Mouse (Mus musculus): ENCODE data around the gene Cryzl1. TPM values are rescaled to one million over a fixed set of nuclear protein-coding genes. Genes with fewer than 3 reads are reported as not detected.

Gene Cryzl1
- polyA plus RNA-seq, 1 experiment from 2014 or later = 36.3 TPM

GRCm38 (mm10) chr16:91663795-91664194 is 65.0 kb downstream of the Cryzl1 start:
- H3K4me2 ChIP-seq (replicated peaks; ENCODE audit: low read depth) = no peak overlapping the region
- ATAC-seq = no peak
- no peak for TF ChIP-seq CTCF (IDR thresholded peaks at IDR 0.05; ENCODE audit: low read depth)
- no peak overlapping the region for H3K27ac ChIP-seq (ENCODE audit: low read depth, low read length)
- no peak overlapping the region for H3K9ac ChIP-seq (ENCODE audit: low read depth, low read length)
- H3K4me3 ChIP-seq (ENCODE audit: low read depth, low read length) = no peak overlapping the region
- no peaks in the 10 kb centered on the region for H3K9me3 ChIP-seq (ENCODE audit: control insufficient read depth)
- no peaks in the 10 kb centered on the region for H3K4me1 ChIP-seq (replicated peaks; ENCODE audit: control insufficient read depth, insufficient read depth, low read length)
- H3K27me3 ChIP-seq (replicated peaks; ENCODE audit: control insufficient read depth, insufficient read depth, low read length) = no peaks in the 10 kb centered on the region
- peaks cover 82% of the 10 kb centered on the region for H3K36me3 ChIP-seq (ENCODE audit: control insufficient read depth, insufficient read depth)
- WGBS = 94% methylated on average over 3 of the region's 3 CpGs

DNA sequence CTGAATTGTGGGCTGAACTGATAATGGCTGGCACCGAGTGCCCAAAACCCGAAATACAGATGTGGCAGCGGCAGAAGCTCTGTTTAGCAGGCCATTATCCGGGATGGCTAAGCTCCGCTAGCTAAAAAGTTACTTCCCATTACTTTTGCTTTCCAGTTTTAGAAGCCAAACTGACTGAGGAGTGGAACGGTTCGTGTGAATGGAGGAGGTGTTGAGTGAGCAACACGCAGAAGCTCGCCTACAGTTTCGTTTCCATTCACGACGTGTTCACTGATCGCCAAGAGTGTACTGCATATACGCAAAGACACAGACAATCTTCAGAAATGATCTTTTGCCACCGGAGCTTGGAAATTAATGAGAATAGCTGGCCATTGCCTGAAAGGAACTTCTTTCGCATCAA is 66.4 kb downstream of the Cryzl1 start:
- Histone ChIP-seq H3K27ac (ENCODE audit: low read depth, low read length) (no peak overlapping the region), H3K4me1 (replicated peaks; ENCODE audit: control insufficient read depth, insufficient read depth, low read length) (no peaks in the 10 kb centered on the region), H3K27me3 (replicated peaks; ENCODE audit: control insufficient read depth, insufficient read depth, low read length) (no peaks in the 10 kb centered on the region), H3K9ac (ENCODE audit: low read depth, low read length) (no peak overlapping the region), H3K9me3 (ENCODE audit: control insufficient read depth) (no peaks in the 10 kb centered on the region), H3K4me3 (ENCODE audit: low read depth, low read length) (no peak overlapping the region), H3K4me2 (replicated peaks; ENCODE audit: low read depth) (no peak overlapping the region), H3K36me3 (ENCODE audit: control insufficient read depth, insufficient read depth) (peaks cover 91% of the 10 kb centered on the region)
- WGBS = 93% methylated on average over 16 of the region's 16 CpGs
- TF ChIP-seq CTCF (IDR thresholded peaks at IDR 0.05; ENCODE audit: low read depth) = no peak
- no peak for ATAC-seq

- Histone ChIP-seq H3K9ac (ENCODE audit: low read depth, low read length) (no peak overlapping the region), H3K4me3 (ENCODE audit: low read depth, low read length) (no peak overlapping the region), H3K4me1 (replicated peaks; ENCODE audit: control insufficient read depth, insufficient read depth, low read length) (no peaks in the 10 kb centered on the region), H3K36me3 (ENCODE audit: control insufficient read depth, insufficient read depth) (peaks cover 94% of the 10 kb centered on the region), H3K4me2 (replicated peaks; ENCODE audit: low read depth) (no peak overlapping the region), H3K27me3 (replicated peaks; ENCODE audit: control insufficient read depth, insufficient read depth, low read length) (no peaks in the 10 kb centered on the region), H3K9me3 (ENCODE audit: control insufficient read depth) (no peaks in the 10 kb centered on the region), H3K27ac (ENCODE audit: low read depth, low read length) (no peak overlapping the region; the same call in 1 of the 2 replicates)
- TF ChIP-seq CTCF (IDR thresholded peaks at IDR 0.05; ENCODE audit: low read depth) = no peak
- WGBS = 57% methylated on average over 1 of the region's 1 CpGs
- no peak for ATAC-seq
Observed at GRCm38 (mm10) chr16:91661397-91661796, 67.4 kb downstream of the Cryzl1 start.

DNA sequence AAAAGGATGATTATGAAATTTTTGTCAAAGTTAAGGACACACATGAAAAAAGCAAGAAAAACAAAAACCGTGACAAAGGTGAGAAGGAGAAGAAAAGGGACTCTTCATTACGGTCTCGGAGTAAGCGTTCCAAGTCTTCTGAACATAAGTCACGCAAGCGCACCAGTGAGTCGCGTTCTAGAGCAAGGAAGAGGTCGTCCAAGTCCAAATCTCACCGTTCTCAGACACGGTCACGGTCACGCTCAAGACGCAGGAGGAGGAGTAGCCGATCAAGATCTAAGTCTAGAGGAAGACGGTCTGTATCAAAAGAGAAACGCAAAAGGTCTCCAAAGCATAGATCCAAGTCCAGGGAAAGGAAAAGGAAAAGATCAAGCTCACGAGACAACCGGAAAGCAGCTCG is 69.0 kb downstream of the Cryzl1 start:
- Histone ChIP-seq H3K4me1 (replicated peaks; ENCODE audit: control insufficient read depth, insufficient read depth, low read length) (no peaks in the 10 kb centered on the region), H3K27me3 (replicated peaks; ENCODE audit: control insufficient read depth, insufficient read depth, low read length) (no peaks in the 10 kb centered on the region), H3K9ac (ENCODE audit: low read depth, low read length) (no peak overlapping the region), H3K4me3 (ENCODE audit: low read depth, low read length) (no peak overlapping the region), H3K9me3 (ENCODE audit: control insufficient read depth) (no peaks in the 10 kb centered on the region), H3K4me2 (replicated peaks; ENCODE audit: low read depth) (no peak overlapping the region), H3K27ac (ENCODE audit: low read depth, low read length) (0 out of 2 replicates have a peak overlapping the region, but pooled peaks have one; percentile 4), H3K36me3 (ENCODE audit: control insufficient read depth, insufficient read depth) (peaks cover 94% of the 10 kb centered on the region)
- WGBS = 98% methylated on average over 20 of the region's 20 CpGs
- ATAC-seq = no peak
- TF ChIP-seq CTCF (IDR thresholded peaks at IDR 0.05; ENCODE audit: low read depth) = no peak

DNA sequence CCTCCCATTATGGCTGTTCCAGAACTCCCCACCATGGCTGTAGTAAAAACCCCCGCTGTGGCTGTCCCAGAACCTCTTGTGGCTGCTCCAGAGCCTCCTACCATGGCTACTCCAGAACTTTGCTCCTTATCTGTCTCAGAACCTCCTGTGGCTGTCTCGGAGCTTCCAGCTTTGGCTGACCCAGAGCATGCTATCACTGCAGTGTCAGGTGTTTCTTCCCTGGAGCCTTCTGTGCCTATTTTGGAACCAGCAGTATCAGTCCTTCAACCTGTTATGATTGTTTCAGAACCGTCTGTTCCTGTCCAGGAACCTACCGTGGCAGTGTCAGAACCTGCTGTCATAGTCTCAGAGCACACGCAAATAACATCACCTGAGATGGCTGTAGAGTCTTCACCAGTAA is 70.3 kb downstream of the Cryzl1 start:
- Histone ChIP-seq H3K27me3 (replicated peaks; ENCODE audit: control insufficient read depth, insufficient read depth, low read length) (no peaks in the 10 kb centered on the region), H3K9ac (ENCODE audit: low read depth, low read length) (no peak overlapping the region)
- 94% methylated on average over 5 of the region's 5 CpGs for WGBS

GRCm38 (mm10) chr16:91657285-91657684 is 71.5 kb downstream of the Cryzl1 start:
- no peak overlapping the region for H3K4me3 ChIP-seq (ENCODE audit: low read depth, low read length)
- H3K4me1 ChIP-seq (replicated peaks; ENCODE audit: control insufficient read depth, insufficient read depth, low read length) = no peaks in the 10 kb centered on the region
- ATAC-seq = peak; percentile 32
- no peak overlapping the region for H3K4me2 ChIP-seq (replicated peaks; ENCODE audit: low read depth)
- H3K27ac ChIP-seq (ENCODE audit: low read depth, low read length) = no peak overlapping the region; the same call in 1 of the 2 replicates
- peaks cover 82% of the 10 kb centered on the region for H3K36me3 ChIP-seq (ENCODE audit: control insufficient read depth, insufficient read depth)
- no peaks in the 10 kb centered on the region for H3K9me3 ChIP-seq (ENCODE audit: control insufficient read depth)
- 99% methylated on average over 17 of the region's 17 CpGs for WGBS
- H3K9ac ChIP-seq (ENCODE audit: low read depth, low read length) = no peak overlapping the region
- H3K27me3 ChIP-seq (replicated peaks; ENCODE audit: control insufficient read depth, insufficient read depth, low read length) = no peaks in the 10 kb centered on the region
- no peak for TF ChIP-seq CTCF (IDR thresholded peaks at IDR 0.05; ENCODE audit: low read depth)

More for the DNA sequence above, 70.3 kb downstream of the Cryzl1 start:
- Histone ChIP-seq H3K4me2 (replicated peaks; ENCODE audit: low read depth) (no peak overlapping the region), H3K4me3 (ENCODE audit: low read depth, low read length) (no peak overlapping the region), H3K27ac (ENCODE audit: low read depth, low read length) (peak overlapping the region; percentile 11; the same call in 1 of the 2 replicates), H3K36me3 (ENCODE audit: control insufficient read depth, insufficient read depth) (peaks cover 90% of the 10 kb centered on the region), H3K9me3 (ENCODE audit: control insufficient read depth) (no peaks in the 10 kb centered on the region), H3K4me1 (replicated peaks; ENCODE audit: control insufficient read depth, insufficient read depth, low read length) (no peaks in the 10 kb centered on the region)
- no peak for TF ChIP-seq CTCF (IDR thresholded peaks at IDR 0.05; ENCODE audit: low read depth)
- ATAC-seq = no peak

- TF ChIP-seq CTCF (IDR thresholded peaks at IDR 0.05; ENCODE audit: low read depth) = no peak
- H3K27ac ChIP-seq (ENCODE audit: low read depth, low read length) = no peak overlapping the region
- no peak overlapping the region for H3K4me2 ChIP-seq (replicated peaks; ENCODE audit: low read depth)
- H3K36me3 ChIP-seq (ENCODE audit: control insufficient read depth, insufficient read depth) = peaks cover 74% of the 10 kb centered on the region
- ATAC-seq = no peak
- H3K4me1 ChIP-seq (replicated peaks; ENCODE audit: control insufficient read depth, insufficient read depth, low read length) = no peaks in the 10 kb centered on the region
- no peak overlapping the region for H3K9ac ChIP-seq (ENCODE audit: low read depth, low read length)
- WGBS = 97% methylated on average over 9 of the region's 9 CpGs
- H3K9me3 ChIP-seq (ENCODE audit: control insufficient read depth) = no peaks in the 10 kb centered on the region
- no peaks in the 10 kb centered on the region for H3K27me3 ChIP-seq (replicated peaks; ENCODE audit: control insufficient read depth, insufficient read depth, low read length)
- H3K4me3 ChIP-seq (ENCODE audit: low read depth, low read length) = no peak overlapping the region
Observed at GRCm38 (mm10) chr16:91655285-91655684, 73.5 kb downstream of the Cryzl1 start.

All from intestine, postnatal 0 days (tissue).